Mouse (Mus musculus) lung, adult 2 months (tissue): ENCODE results near the gene Ubc.
A peak's percentile ranks its signal among the peaks of the same experiment; 100 is the strongest.

Source experiments
- CTCF ChIP-seq: fragments of 200-500 bp; IDR thresholded peaks from 2 replicates; pipeline ENCODE4 v1.5.1; 2011; ENCODE audit warnings: mild to moderate bottlenecking, low read length, control low read depth; ENCODE audit not compliant: insufficient read depth
- POLR2A ChIP-seq: fragments of 200-500 bp; IDR thresholded peaks from 2 replicates; pipeline ENCODE4 v1.6.1; 2011; ENCODE audit warnings: low read depth, mild to moderate bottlenecking, control low read depth, low read length, borderline replicate concordance; ENCODE audit errors: extremely low read depth

DNA sequence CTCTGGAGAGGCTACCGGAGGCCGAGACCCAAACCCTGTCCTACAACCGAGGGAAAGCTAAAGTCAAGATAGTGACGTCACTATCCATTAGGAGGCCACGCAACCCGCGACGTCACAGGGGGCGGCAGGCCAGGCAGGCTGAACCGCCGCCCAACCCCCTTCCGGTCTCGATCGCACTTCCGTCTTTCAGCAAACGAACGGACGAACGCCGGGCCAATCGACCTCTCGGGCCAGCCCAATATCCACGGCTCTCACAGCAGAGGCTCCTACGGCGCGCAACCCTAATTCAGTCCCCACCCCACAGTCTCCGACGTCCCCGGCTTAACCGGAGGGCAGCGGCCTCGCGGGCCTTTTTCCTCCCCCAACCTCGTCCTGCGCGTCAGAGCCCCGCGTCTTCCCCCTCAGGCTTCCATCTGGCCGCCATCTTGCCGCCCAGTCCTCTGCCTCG lies 847 bp downstream of the Ubc start, which contains the start of gene Gm10382:
- no peak for TF ChIP-seq CTCF
- peak; percentile 83; the same call in 1 of the 2 replicates for TF ChIP-seq POLR2A
